Mouse (Mus musculus) G1E (cell line): ENCODE measurements at regions not wholly inside any gene's neighbourhood (a gene's known extent, or its start where the extent isn't known, plus 50 kb on each side); places are given as distances from the start of the nearest gene placed in this dataset.

Experiments used
- CTCF ChIP-seq: IDR thresholded peaks from 2 replicates; pipeline ENCODE4 v1.5.1; 2012; ENCODE audit warnings: low read depth, low read length, inconsistent platforms, mixed read lengths
- GATA1 ChIP-seq: IDR thresholded peaks from 2 replicates; pipeline ENCODE4 v1.6.1; 2012; ENCODE audit warnings: borderline replicate concordance, low read length, inconsistent platforms, mixed read lengths
- GATA2 ChIP-seq: IDR thresholded peaks from 2 replicates; pipeline ENCODE4 v1.6.1; 2012; ENCODE audit warnings: low read depth, low read length, inconsistent platforms, borderline replicate concordance
- POLR2AphosphoS5 ChIP-seq: IDR thresholded peaks from 2 replicates; pipeline ENCODE4 v1.6.1; 2012; ENCODE audit warnings: low read depth, low read length, inconsistent platforms; ENCODE audit not compliant: insufficient replicate concordance
- TAL1 ChIP-seq: conservative IDR thresholded peaks from 2 replicates; pipeline ENCODE4 v1.6.1; 2012; ENCODE audit warnings: low read depth, low read length, inconsistent platforms, mixed read lengths

- TF ChIP-seq TAL1 (no peak), GATA1 (no peak), CTCF (no peak), GATA2 (no peak), POLR2AphosphoS5 (no peak)
These were observed 716.9 kb downstream of the Vrk1 start for GRCm38 (mm10) chr12:106726920-106727319.
